Mouse (Mus musculus) lung, postnatal 36 days (tissue): Measurements from ENCODE around the gene Ifitm10.
A peak's percentile ranks its signal among the peaks of the same experiment; 100 is the strongest.

Source experiments
- DNase-seq: peaks from one replicate; pipeline ENCODE4 v3.0.0; 2022; ENCODE audit warnings: mixed read lengths

The Ifitm10 gene

DNA sequence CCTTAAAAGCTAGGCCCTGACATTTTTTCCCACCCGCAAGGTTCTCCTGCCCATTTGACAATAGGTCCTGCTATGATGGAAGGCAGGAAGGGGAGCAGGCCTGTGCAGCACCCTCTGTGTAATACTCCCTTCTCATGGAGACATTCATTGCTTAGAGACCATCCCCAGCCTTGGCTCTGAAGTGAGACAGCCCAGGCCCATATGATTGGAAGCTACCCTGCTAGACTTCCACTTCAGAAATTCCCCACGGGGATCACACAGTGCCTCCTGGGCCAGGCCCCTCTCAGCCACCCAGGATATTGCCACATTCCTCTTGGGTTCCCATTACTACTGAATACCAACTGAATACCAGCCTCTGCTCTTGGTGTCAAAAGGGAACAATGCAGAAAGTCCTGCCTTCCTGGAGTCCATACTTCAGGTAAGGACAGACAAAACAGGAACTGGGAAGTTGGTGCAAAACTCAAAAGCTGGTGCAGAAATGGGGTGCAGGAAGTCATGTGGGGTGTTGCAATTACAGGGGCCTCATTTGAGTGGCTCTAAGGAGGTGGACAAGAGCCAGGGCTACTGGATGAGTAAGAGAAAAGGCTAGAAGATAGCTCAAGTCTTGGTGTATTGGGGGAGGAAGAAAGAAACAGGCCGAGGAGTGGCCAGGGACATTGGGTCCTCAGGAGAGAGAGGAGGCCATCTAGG lies 16.6 kb upstream of the Ifitm10 start:
- peak; percentile 67 for DNase-seq

DNA sequence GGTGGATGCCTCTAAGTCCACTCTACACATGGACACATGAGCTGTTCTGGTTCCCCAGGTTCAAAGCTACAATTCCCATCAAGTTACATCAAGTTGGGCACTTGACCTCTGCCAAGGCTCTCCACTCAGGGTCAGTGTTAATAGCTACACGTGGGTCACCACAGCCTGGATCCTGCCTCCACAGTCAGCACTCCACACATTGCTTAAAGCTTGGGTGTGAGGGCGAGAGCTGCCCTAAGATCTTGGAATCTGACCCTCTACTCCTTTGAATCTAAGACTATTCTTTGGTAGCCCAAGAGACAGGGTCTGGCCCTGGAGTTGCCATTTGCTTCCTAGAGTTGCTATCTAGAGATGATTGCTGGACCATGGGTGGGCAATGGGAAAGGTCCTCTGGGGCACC lies 15.2 kb upstream of the Ifitm10 start:
- DNase-seq, result no peak

DNA sequence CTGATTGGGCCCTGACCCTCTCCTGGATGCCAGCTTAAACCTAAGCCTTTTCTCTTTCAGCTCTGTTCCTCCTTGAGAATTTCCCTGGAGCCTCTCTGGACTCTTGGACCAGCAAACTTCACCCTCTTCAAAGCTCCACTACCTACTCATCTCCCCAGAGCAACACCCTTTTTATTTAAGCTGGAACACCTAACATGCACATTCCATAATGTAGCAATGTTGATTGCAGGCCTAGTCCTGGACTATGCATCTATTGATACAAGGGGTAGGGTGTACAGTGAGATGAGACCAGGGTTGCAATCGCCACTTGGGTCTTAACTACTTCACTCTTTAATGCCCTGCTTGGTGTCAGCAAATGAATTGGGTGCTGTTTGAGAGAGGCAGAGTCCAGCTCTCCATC lies 14.6 kb upstream of the Ifitm10 start:
- DNase-seq, result no peak

DNA sequence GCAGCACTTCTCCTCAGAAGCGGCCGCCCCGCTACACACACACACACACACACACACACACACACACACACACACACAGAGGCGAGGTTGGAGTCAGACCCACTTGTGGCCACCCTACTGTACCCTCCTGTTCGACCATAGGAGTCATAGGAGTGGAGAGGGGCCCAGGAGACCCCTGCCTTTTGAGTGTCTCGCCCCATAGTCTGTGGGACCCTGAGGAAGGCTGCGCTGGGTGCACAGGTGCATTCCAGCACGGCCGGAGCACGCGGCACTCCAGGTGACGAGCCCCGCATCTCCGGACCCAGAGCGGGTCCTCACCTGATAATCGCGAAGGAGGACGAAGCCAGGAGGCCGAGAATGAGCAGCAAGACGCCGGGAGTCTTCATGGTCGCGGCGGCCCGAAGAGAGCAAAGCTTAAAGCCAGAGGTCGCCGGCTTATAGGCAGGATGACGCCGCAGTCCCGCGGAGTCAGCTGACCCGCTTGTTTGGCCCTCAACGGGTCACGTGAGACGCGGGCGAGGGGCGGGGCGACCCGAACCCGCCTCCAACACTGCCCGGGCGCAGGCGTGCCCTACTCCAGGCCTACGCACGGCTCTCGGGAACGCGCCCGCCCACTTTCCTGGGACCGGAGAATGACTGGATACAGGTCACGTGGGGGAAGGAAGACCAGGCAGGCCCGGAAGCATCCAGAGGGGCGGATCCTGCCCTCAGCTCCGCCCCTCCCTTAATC lies 14.0 kb upstream of the Ifitm10 start, which contains the start of gene Ctsd:
Ctsd (minus strand) TSS at position 620 of the 730 bp plus-strand sequence.
- DNase-seq, result peak; percentile 99

DNA sequence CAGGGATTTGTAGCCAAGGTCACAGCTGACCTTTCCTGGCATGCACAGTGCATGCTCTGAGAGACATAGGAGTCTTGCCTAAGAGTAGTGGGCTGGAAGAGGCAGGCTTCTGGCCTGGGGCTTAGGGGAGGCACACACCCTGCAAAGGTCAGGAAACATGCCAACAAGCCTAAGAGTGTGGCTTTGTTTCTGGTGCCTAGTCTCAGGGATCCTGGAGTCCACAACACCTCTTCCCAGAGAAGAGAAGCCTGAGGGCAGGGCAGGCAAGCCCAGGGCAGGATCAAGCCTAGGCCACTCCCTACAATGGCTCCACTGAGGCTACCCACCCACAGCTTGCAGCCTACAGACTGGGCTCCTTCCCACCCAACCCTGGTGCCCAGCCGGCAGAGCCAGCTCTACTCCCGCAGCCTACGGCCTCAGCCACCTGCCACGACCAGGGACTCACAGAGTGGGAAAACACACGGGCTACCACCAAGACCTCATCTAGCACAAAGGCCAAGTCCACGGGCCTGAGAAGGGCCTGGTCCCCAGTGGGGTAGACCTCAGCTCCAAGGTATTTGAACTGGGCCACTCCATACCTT lies 13.2 kb upstream of the Ifitm10 start:
- DNase-seq, result peak; percentile 26

DNA sequence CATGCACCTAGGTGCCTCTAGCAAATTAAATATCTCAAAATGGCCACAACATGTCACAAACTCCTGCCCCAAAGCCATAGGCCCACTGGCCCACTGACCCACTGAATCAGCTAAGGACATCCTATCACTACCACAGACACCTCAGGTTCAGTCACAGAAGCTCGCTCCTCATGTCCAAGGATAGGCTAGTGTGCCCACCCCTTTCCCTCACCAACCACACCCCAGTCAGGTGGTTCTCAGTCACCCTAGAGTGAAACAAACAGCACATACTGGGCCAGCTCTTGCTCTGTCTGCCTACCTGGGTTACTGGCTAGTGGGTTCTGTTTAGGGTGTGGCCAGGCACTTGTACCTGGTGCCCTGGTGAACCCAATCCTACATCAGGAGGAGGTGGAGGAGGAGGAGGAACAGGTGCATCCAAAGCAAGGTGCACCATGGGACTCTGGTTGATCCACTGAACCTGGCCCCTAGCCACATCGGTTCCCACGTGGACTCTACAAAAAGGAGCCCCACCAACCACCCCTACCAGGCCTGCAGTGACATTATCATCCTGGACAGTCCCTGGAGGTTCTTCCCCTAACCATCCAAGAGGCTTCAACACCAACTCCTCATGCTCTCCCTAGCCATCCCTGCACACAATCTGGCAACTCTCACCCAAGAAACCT lies 12.3 kb upstream of the Ifitm10 start:
- no peak for DNase-seq

DNA sequence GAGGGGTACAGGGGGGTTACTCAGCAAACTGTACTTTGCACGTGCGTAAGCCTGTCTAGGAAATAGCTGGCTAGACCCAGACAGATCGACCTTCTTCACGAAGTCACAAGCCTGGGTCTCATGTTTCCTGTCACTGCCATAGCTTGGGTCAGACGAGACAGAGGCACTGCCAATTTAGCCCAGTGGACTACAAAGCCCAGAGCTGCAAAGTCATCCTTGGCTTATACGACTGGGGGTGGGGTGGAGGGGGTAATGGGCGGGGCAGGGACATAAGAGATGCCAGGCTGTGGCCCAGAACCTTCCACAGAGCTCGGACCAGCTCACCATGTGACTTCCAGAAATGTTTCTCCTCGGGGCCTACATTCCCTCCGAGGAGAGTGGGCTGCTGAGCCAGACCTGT lies 10.8 kb upstream of the Ifitm10 start:
- DNase-seq, result no peak

DNA sequence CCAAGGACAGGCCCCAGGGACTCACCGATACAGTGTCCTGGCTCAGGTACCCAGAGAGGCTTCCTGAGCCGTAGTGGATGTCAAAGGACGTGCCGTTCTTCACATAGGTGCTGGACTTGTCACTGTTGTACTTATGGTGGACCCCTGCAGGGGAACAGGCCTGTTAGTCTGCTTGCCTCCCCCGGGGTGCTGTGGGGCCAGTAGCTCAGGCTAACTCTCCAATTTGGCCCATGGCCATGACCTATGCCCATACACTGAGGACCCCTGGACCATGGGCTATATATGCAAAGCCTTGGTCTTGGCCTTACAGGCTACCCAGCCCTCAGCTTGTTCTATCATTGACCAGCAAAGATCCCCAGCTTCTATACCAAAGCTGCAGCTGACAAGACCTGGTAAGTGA lies 9.0 kb upstream of the Ifitm10 start, which contains the start of gene Gm49369:
Gm49369 (minus strand) TSS at position 101 of the 400 bp plus-strand sequence.
- DNase-seq, result no peak

DNA sequence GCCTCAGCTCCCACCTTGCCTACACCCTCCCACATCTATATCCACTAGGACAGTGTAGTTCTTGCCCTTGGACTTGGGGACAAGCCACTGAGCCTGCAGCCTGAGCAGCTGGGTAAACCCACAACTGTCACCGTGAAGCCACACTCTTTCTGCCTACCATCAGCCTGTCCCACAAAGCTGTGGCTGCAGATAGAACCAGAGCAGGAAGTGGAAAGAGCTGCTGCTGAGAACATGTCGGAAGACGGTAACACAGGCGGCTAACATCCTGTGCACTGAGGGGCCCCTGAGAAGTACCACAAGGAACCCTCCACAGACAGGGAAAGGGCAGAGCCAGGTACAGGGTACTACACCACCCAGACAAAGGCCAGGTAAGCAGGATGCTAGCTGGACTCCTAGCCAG lies 7.6 kb upstream of the Ifitm10 start:
- DNase-seq, result no peak

DNA sequence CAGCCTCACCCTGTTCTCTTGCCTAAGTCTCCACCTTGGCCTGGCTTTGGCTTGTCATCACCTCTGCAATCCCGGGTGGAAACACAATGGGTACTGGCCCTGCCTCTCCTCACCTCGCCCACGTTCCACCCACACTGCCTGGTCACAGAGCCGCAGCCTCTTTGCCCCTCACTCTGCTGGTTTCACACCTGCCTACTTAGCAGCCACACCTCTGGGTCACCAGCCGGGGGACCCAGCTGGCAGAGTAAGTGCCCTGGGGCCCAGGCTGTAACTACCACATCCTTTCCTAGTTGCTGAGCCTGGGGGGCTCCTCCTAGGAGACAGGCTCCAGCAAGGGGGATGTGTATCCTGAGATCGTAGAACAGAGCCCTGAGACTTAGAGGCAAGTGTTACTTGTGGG lies 5.6 kb upstream of the Ifitm10 start:
- DNase-seq, result no peak

DNA sequence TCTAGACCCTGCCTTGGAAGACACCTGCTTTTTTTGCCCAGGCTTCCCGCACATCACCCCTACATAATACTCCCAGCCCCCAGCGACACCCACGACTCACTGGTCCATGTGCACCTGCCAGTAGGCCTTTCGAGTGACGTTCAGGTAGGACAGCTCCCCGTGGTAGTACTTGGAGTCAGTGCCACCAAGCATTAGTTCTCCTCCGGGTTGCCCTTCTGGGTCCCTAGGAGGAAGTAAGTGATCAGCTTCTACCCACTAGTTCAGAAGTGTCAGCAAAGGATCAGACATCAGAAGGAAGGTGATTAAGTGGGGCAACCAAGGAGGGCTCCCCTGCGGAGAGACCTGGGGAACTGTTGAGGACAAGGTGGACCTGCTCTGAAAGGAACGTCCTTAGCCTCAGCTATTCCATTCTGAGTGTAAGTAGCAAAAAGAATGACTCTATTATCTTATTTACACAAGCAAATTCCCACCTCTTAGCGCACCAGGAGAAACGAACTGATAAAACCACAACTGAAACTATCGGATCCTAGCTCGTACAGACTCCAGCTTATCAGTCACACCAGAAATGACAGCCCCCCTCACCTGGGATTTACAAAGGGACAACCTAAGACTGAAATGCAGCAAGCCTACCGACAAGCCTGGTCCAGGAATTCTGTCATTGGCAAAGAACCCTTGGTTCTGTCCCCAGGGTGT lies 3.8 kb upstream of the Ifitm10 start:
- no peak for DNase-seq

DNA sequence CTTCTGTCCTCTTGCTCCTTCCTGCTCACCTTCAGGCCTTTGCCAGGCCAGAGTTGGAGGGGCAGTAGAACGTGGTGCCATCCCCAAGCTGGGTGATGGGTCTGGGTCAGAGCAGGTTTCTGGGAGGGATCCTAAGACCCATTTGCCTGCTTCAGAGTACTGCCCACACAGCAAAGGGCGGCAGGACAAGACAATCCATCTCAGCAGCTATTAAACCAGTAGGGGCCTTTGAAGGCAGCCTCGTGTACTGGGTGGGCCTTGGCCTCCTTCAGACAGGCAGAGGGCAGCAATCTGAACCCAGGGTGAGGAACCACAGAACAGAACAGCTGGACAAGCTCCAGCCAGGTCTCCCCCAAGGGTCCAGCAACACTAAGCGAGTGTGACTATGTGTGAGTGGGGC lies 2.5 kb upstream of the Ifitm10 start:
- no peak for DNase-seq

DNA sequence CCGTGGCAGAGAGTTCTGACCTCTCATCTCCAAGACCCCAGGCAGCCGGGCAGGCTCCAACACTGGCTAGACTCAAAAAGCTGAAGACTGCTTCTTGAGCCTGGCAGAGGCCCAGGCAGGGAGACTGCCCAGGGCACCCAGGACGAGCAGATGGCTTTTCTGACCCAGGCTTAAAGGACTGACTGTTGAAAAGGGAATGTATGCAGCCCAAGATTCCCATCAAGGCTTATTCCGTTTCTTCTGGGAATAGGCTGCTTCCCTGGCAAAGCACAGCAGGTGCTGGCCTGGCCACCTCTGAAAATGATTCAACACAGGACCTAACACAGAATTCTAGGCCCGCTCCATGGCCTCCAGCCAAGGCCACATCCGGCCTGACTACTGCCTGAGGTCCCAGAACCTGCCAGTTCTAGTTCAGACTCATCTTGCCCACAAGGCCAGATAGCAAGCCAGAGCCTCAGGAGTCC lies 1.7 kb upstream of the Ifitm10 start:
- DNase-seq, result peak; percentile 41

DNA sequence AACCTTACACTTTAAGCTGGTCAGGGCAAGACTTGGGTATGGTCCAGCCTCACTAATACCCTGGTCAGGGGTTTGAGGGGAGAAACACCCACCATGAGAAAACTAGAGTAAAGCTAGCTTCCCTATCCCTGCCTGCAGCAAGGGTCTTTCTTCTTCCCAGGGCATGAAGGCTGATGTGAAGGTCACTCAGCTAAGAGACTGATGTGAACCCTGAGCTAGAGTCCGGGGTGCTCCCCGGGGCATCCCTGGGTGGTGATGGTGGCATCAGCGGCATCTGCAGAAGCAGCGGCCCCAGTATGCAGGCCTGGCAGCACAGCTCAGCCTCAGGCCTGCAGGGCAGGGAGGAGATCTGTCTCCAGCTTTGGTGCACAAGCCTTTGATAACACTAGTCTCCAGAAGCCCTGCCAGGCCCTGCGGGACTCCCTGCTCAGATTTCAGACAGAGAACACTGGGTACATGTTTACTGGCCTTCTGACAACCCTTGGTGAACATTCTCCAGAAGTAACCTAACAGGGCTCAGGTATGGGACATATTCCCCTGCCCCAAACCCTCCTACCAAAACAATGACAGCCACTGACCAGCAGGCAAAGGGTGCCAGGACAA lies 961 bp upstream of the Ifitm10 start:
- DNase-seq, result no peak

DNA sequence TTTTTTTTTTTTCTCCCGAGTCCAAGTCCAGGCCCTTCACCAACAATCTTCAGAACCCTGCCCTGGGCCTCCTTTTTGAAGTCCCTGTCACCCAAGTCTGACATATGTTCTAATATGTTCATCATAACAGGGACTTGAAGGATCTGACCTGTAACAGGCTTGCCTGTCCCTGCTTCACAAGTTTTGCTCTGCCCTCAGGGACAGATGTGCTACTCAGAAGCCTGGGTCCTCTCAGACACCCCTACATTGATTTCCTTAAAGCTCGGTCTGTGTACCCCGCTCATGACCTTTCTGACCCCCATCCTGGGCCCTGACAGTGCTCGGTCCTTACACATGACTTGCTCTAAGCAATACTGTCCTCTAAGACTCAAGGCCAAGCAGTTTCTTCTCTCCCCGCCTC lies 514 bp downstream of the Ifitm10 start:
- no peak for DNase-seq

DNA sequence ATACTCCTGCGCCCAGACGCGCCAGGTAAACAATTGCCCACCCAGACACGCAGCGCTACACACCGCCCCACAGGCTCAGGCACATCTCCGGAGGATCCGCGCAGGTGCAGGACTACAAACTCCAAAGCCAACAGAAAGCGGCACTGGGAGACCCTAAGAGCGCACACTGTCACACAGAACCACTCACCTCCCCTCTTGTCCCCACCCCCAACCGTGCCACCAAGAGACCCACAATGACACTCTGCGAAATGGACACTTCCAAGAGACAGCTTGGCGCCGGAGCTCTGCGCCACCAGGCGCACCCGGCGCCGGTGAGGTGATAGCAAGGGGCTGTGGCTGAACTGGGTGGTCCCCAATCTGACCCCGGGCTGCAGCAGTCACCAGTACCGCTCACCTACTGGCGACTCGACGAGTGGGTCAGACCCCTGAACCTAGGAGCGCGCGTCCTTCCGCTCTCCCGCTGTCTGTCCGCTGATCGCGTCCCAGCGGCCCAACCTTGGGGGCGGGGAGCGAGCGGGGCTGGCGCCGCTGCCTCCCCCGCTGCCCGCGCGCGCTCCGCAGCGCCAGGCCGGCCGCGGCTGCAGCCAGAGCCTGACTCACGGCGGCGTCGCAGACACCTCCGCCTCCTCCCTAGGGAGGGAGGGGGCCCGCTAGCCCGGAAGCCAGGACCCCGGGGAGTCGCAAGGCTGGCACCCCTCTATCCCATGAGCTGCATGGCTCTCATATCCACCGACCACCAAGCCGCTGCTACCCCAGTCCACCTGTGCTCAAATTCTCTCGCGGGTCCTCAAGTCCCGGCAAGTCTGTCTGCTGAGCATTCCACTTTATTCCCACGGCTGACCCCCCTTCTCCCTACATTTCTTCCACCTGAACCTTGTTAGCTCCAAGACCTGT lies 1.5 kb downstream of the Ifitm10 start:
- peak; percentile 38 for DNase-seq

DNA sequence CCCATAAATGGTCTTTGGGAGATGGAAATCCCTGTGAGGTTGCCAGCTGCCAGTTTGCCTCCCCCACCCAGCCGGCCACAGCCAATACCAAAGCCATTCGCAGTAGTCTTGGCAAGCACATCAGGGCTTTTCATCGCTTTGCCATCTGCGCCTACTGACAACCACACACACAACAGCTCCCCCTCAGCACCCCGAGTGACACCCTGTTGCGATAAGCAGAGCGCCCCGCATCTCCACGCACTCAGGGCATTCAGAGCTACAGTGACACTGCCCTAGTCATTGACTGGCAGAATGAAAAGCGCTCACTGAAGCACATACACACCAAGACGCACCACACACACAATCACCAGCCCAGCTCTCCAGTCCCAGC lies 2.2 kb downstream of the Ifitm10 start:
- peak; percentile 55 for DNase-seq

DNA sequence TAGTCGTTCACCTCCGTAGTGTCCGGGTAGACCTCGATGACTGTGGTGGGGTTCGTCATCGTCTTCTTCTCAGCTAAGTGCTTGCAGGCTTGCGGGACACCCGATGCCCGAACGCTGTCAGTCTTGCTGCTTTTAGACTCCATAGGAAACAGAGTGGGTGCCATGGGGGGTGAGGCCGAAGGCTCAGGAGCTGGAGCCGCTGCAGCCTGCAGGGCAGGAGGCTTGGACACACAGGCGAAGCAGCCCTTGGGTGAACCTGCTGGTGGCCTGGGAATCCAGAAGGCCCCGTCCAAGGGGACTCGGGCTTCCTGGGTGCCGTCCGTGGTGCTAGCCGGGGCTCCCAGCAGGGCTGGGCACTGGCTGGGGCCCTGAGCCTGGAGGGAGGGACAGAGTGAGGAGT lies 2.6 kb downstream of the Ifitm10 start:
- no peak for DNase-seq

DNA sequence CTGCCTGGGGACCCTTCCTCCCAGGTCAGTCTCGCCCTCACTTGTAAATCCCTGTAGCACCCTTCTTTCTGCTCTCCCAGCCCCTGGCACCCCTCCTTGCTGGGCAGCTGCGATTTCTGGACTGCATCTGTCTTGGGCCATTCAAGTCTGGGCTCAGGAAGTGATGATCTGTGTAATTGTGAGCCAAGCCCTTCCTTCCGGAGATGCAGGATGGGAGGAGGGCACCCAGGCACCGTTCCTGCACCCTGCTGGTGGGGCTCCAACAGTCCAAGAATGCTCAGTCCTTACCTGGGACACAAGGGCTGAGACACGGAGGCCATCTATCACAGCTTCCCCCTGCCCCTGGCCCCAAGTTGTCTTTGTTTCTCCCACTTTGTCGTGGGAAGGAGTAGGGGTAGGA lies 3.7 kb downstream of the Ifitm10 start:
- DNase-seq, result peak; percentile 80

DNA sequence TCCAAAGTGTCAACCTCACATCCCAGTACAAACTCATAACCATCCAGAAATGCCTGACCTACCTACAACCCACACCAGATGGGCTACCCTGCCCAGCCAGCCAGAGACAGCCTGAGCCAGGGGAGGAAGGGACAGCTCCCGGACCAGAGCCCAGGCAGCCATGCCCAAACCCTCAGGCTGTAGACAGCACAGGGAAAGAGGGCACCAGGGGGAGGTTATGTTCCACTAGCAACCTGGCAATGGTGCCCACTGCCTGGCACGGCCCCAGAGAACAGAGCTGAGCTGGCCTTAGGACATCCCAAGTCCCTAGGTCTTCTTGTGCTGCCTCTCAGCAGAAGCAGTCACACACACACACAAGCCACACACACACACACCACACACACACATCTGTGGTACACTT lies 4.7 kb downstream of the Ifitm10 start:
- peak; percentile 26 for DNase-seq

DNA sequence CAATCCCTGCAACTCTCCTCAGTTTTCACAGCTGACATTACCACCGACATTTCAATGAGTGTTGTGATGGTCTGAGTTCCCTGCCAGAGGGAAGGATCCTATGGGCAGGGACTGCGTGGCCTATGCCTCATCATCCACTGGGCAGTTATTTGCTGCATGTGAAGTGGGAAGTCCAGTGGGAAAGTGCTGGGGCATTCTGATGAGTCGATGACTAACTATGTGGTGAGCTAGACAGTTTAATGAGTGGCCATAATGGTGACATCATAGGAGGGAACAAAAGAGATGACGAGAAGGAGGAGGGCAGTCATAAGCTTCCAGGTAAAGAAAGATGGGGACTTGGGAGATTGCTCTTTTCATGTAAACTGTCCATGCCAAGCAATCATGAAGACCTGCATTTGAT lies 10.4 kb downstream of the Ifitm10 start:
- DNase-seq, result no peak
